Comparison of ENCODE assay signal across 8 mouse cellular contexts in genomic region chr5:90222937-90223336, GRCm38 (mm10). TPM values are rescaled to one million over a fixed set of nuclear protein-coding genes. Genes with fewer than 3 reads are reported as not detected.
A peak's percentile ranks its signal among the peaks of the same experiment; 100 is the strongest.
DNase-seq lines count a peak whose midpoint lies in the region; ATAC-seq and TF ChIP-seq lines count a peak whose summit lies in the region.

No protein-coding gene starts in this region.

- 0 out of 2 replicates have a peak, but pooled peaks have one; percentile 31 for TF ChIP-seq POLR2A in embryonic fibroblast, embryonic 13.5 days (IDR thresholded peaks at IDR 0.05; ENCODE audit: low read depth, low read length)
- TF ChIP-seq POLR2A in kidney, adult 2 months (IDR thresholded peaks at IDR 0.05; ENCODE audit: low read depth, low read length) = no peak

- no peaks in the 10 kb centered on the region for H3K27me3 ChIP-seq in erythroblast, embryonic 14.5 days (ENCODE audit: control insufficient read depth)
- no peaks in the 10 kb centered on the region for H3K27me3 ChIP-seq in limb, embryonic 15.5 days
- no peaks in the 10 kb centered on the region for H3K27me3 ChIP-seq in kidney, adult 2 months (replicated peaks; ENCODE audit: control insufficient read depth, insufficient read depth, low read length)

- peak overlapping the region; percentile 88; the same call in 1 of the 2 replicates for H3K9ac ChIP-seq in limb, embryonic 15.5 days

- no peaks in the 10 kb centered on the region for H3K9me3 ChIP-seq in erythroblast, embryonic 14.5 days (ENCODE audit: control insufficient read depth, low read length)
- no peaks in the 10 kb centered on the region for H3K9me3 ChIP-seq in limb, embryonic 15.5 days

- H3K4me1 ChIP-seq in erythroblast, embryonic 14.5 days (ENCODE audit: control insufficient read depth) = peaks cover 21% of the 10 kb centered on the region
- H3K4me1 ChIP-seq in embryonic fibroblast, embryonic 13.5 days (ENCODE audit: control insufficient read depth, insufficient read depth, low read length) = no peaks in the 10 kb centered on the region
- H3K4me1 ChIP-seq in limb, embryonic 15.5 days = peaks cover 7% of the 10 kb centered on the region
- H3K4me1 ChIP-seq in kidney, adult 2 months (ENCODE audit: control insufficient read depth, insufficient read depth, low read length) = 0 out of 2 replicates have a peak, but pooled peaks cover 4% of the 10 kb centered on the region

- WGBS in limb, embryonic 15.5 days = 21% methylated on average over 3 of the region's 3 CpGs
- 18% methylated on average over 3 of the region's 3 CpGs for WGBS in kidney, adult 2 months

- peak overlapping the region; percentile 95 for H3K4me3 ChIP-seq in erythroblast, embryonic 14.5 days (replicated peaks)
- H3K4me3 ChIP-seq in embryonic fibroblast, embryonic 13.5 days (ENCODE audit: insufficient read depth, low read length) = peak overlapping the region; percentile 69
- peak overlapping the region; percentile 96 for H3K4me3 ChIP-seq in limb, embryonic 15.5 days
- no peak overlapping the region; the same call in 1 of the 2 replicates for H3K4me3 ChIP-seq in kidney, adult 2 months (ENCODE audit: insufficient read depth, low read depth, low read length)

- H3K36me3 ChIP-seq in erythroblast, embryonic 14.5 days (ENCODE audit: control insufficient read depth) = peaks cover 46% of the 10 kb centered on the region
- peaks cover 39% of the 10 kb centered on the region for H3K36me3 ChIP-seq in limb, embryonic 15.5 days
- no peaks in the 10 kb centered on the region for H3K36me3 ChIP-seq in kidney, adult 2 months (ENCODE audit: control insufficient read depth, insufficient read depth, low read length)

- H3K4me2 ChIP-seq in limb, embryonic 15.5 days = peak overlapping the region; percentile 66

- no peak for TF ChIP-seq CTCF in embryonic fibroblast, embryonic 13.5 days (IDR thresholded peaks at IDR 0.05; ENCODE audit: borderline replicate concordance, insufficient read depth, low read length)
- no peak for TF ChIP-seq CTCF in kidney, adult 2 months (conservative IDR thresholded peaks at IDR 0.05; ENCODE audit: insufficient read depth, insufficient read length, low read depth, low read length)

- ATAC-seq in erythroblast, adult 5-6 weeks (replicated peaks; ENCODE audit: low FRiP score, poor library complexity, severe bottlenecking) = no peak
- no peak for ATAC-seq in limb, embryonic 15.5 days (ENCODE audit: insufficient number of reproducible peaks, low FRiP score, low TSS enrichment, low read depth)
- no peak for ATAC-seq in megakaryocyte progenitor cell, adult 5-6 weeks (replicated peaks; ENCODE audit: poor library complexity)

- H3K27ac ChIP-seq in embryonic fibroblast, embryonic 13.5 days (ENCODE audit: insufficient read depth, low read length) = peak overlapping the region; percentile 66
- H3K27ac ChIP-seq in limb, embryonic 15.5 days = no peak overlapping the region
- H3K27ac ChIP-seq in kidney, adult 2 months (ENCODE audit: insufficient read depth, low read depth, low read length) = no peak overlapping the region

- peak; percentile 76 for DNase-seq in 3T3-L1 (ENCODE audit: low read depth, low spot score)
- DNase-seq in kidney, adult 2 months = no peak
- DNase-seq in ovary, postnatal 14 days (ENCODE audit: low spot score) = no peak

RNA-seq across cellular contexts. Expression of gene Cox18, which starts 0.9 kb away (rescaled TPM):
- polyA plus RNA-seq in erythroblast, embryonic 14.5 days (2012) = 2.6 TPM in 2 replicates
- 8.4 and 13.4 TPM in 2 replicates for total RNA-seq in erythroblast, adult 5-6 weeks (2015; ENCODE audit: low replicate concordance)
- 2.8 TPM in 1 of 2 replicates, not detected in the other for total RNA-seq in erythroblast, adult 5-6 weeks (2017; ENCODE audit: low replicate concordance)
- polyA plus RNA-seq in embryonic fibroblast, embryonic 13.5 days (2011; ENCODE audit: insufficient read length, low read depth, missing spikeins) = 32.0 and 40.7 TPM in 2 replicates
- polyA plus RNA-seq in limb, embryonic 15.5 days (2015; fragmentation: Nextera tagmentation; extraction: Ambion mirVana) = 30.1 and 32.0 TPM in 2 replicates
- 43.3 and 45.0 TPM in 2 replicates for total RNA-seq in megakaryocyte progenitor cell, adult 5-6 weeks (2015)
- total RNA-seq in megakaryocyte progenitor cell, adult 5-6 weeks (2017) = 11.2 and 14.5 TPM in 2 replicates
- 19.0 and 21.3 TPM in 2 replicates for polyA plus RNA-seq in kidney, adult 2 months (2012; rRNA removed)
